Mouse (Mus musculus): ENCODE results near the gene Pax7. TPM values are rescaled to one million over a fixed set of nuclear protein-coding genes. Genes with fewer than 3 reads are reported as not detected.
A peak's percentile ranks its signal among the peaks of the same experiment; 100 is the strongest.

The Pax7 gene
- polyA plus RNA-seq, 1 experiment from 2014 or later, result not detected

- Histone ChIP-seq H3K9ac (ENCODE audit: low read depth, low read length) (no peak overlapping the region), H3K27ac (ENCODE audit: low read depth, low read length) (no peak overlapping the region), H3K27me3 (replicated peaks; ENCODE audit: control insufficient read depth, insufficient read depth, low read length) (no peaks in the 10 kb centered on the region), H3K9me3 (ENCODE audit: control insufficient read depth) (no peaks in the 10 kb centered on the region), H3K4me1 (replicated peaks; ENCODE audit: control insufficient read depth, insufficient read depth, low read length) (no peaks in the 10 kb centered on the region), H3K4me2 (replicated peaks; ENCODE audit: low read depth) (no peak overlapping the region), H3K4me3 (ENCODE audit: low read depth, low read length) (no peak overlapping the region), H3K36me3 (ENCODE audit: control insufficient read depth, insufficient read depth) (no peaks in the 10 kb centered on the region)
- no peak for ATAC-seq
- 36% methylated on average over 13 of the region's 13 CpGs for WGBS
- TF ChIP-seq CTCF (IDR thresholded peaks at IDR 0.05; ENCODE audit: low read depth), result no peak
Measured at GRCm38 (mm10) chr4:139715241-139715932, 117.9 kb downstream of the Pax7 start.

- Histone ChIP-seq H3K9ac (ENCODE audit: low read depth, low read length) (no peak overlapping the region), H3K27me3 (replicated peaks; ENCODE audit: control insufficient read depth, insufficient read depth, low read length) (no peaks in the 10 kb centered on the region), H3K4me3 (ENCODE audit: low read depth, low read length) (no peak overlapping the region), H3K4me1 (replicated peaks; ENCODE audit: control insufficient read depth, insufficient read depth, low read length) (no peaks in the 10 kb centered on the region), H3K9me3 (ENCODE audit: control insufficient read depth) (no peaks in the 10 kb centered on the region), H3K36me3 (ENCODE audit: control insufficient read depth, insufficient read depth) (no peaks in the 10 kb centered on the region), H3K4me2 (replicated peaks; ENCODE audit: low read depth) (no peak overlapping the region), H3K27ac (ENCODE audit: low read depth, low read length) (no peak overlapping the region)
- no peak for ATAC-seq
- no peak for TF ChIP-seq CTCF (IDR thresholded peaks at IDR 0.05; ENCODE audit: low read depth)
- WGBS, result 53% methylated on average over 25 of the region's 25 CpGs
Measured at GRCm38 (mm10) chr4:139710467-139711334, 122.6 kb downstream of the Pax7 start.

- no peak overlapping the region for H3K27ac ChIP-seq (ENCODE audit: low read depth, low read length)
- H3K27me3 ChIP-seq (replicated peaks; ENCODE audit: control insufficient read depth, insufficient read depth, low read length), result no peaks in the 10 kb centered on the region
- no peaks in the 10 kb centered on the region for H3K4me1 ChIP-seq (replicated peaks; ENCODE audit: control insufficient read depth, insufficient read depth, low read length)
- no peak overlapping the region for H3K4me3 ChIP-seq (ENCODE audit: low read depth, low read length)
- no peak for ATAC-seq
- 80% methylated on average over 5 of the region's 5 CpGs for WGBS
- TF ChIP-seq CTCF (IDR thresholded peaks at IDR 0.05; ENCODE audit: low read depth), result no peak
- H3K4me2 ChIP-seq (replicated peaks; ENCODE audit: low read depth), result no peak overlapping the region
- no peak overlapping the region for H3K9ac ChIP-seq (ENCODE audit: low read depth, low read length)
- H3K36me3 ChIP-seq (ENCODE audit: control insufficient read depth, insufficient read depth), result no peaks in the 10 kb centered on the region
- no peaks in the 10 kb centered on the region for H3K9me3 ChIP-seq (ENCODE audit: control insufficient read depth)
Measured at GRCm38 (mm10) chr4:139705986-139706385, 127.3 kb downstream of the Pax7 start.

GRCm38 (mm10) chr4:139703468-139703867 is 129.9 kb downstream of the Pax7 start:
- 79% methylated on average over 11 of the region's 11 CpGs for WGBS
- ATAC-seq, result no peak
- H3K9ac ChIP-seq (ENCODE audit: low read depth, low read length), result no peak overlapping the region
- H3K4me1 ChIP-seq (replicated peaks; ENCODE audit: control insufficient read depth, insufficient read depth, low read length), result no peaks in the 10 kb centered on the region
- H3K9me3 ChIP-seq (ENCODE audit: control insufficient read depth), result no peaks in the 10 kb centered on the region
- no peaks in the 10 kb centered on the region for H3K36me3 ChIP-seq (ENCODE audit: control insufficient read depth, insufficient read depth)
- H3K4me3 ChIP-seq (ENCODE audit: low read depth, low read length), result no peak overlapping the region
- TF ChIP-seq CTCF (IDR thresholded peaks at IDR 0.05; ENCODE audit: low read depth), result peak; percentile 49
- H3K27me3 ChIP-seq (replicated peaks; ENCODE audit: control insufficient read depth, insufficient read depth, low read length), result no peaks in the 10 kb centered on the region
- no peak overlapping the region for H3K27ac ChIP-seq (ENCODE audit: low read depth, low read length)
- H3K4me2 ChIP-seq (replicated peaks; ENCODE audit: low read depth), result no peak overlapping the region

GRCm38 (mm10) chr4:139702914-139703313 is 130.4 kb downstream of the Pax7 start:
- no peaks in the 10 kb centered on the region for H3K36me3 ChIP-seq (ENCODE audit: control insufficient read depth, insufficient read depth)

GRCm38 (mm10) chr4:139698602-139699001 is 134.7 kb downstream of the Pax7 start:
- H3K4me2 ChIP-seq (replicated peaks; ENCODE audit: low read depth), result no peak overlapping the region
- WGBS, result 64% methylated on average over 8 of the region's 8 CpGs
- no peak for TF ChIP-seq CTCF (IDR thresholded peaks at IDR 0.05; ENCODE audit: low read depth)
- H3K36me3 ChIP-seq (ENCODE audit: control insufficient read depth, insufficient read depth), result no peaks in the 10 kb centered on the region
- no peak overlapping the region for H3K9ac ChIP-seq (ENCODE audit: low read depth, low read length)
- H3K4me3 ChIP-seq (ENCODE audit: low read depth, low read length), result no peak overlapping the region
- no peaks in the 10 kb centered on the region for H3K4me1 ChIP-seq (replicated peaks; ENCODE audit: control insufficient read depth, insufficient read depth, low read length)
- H3K27me3 ChIP-seq (replicated peaks; ENCODE audit: control insufficient read depth, insufficient read depth, low read length), result no peaks in the 10 kb centered on the region
- H3K9me3 ChIP-seq (ENCODE audit: control insufficient read depth), result no peaks in the 10 kb centered on the region
- no peak for ATAC-seq
- H3K27ac ChIP-seq (ENCODE audit: low read depth, low read length), result no peak overlapping the region

More at GRCm38 (mm10) chr4:139702914-139703313, 130.4 kb downstream of the Pax7 start:
- H3K4me2 ChIP-seq (replicated peaks; ENCODE audit: low read depth), result no peak overlapping the region
- H3K4me1 ChIP-seq (replicated peaks; ENCODE audit: control insufficient read depth, insufficient read depth, low read length), result no peaks in the 10 kb centered on the region
- H3K27ac ChIP-seq (ENCODE audit: low read depth, low read length), result no peak overlapping the region
- no peak overlapping the region for H3K4me3 ChIP-seq (ENCODE audit: low read depth, low read length)
- no peaks in the 10 kb centered on the region for H3K9me3 ChIP-seq (ENCODE audit: control insufficient read depth)
- no peaks in the 10 kb centered on the region for H3K27me3 ChIP-seq (replicated peaks; ENCODE audit: control insufficient read depth, insufficient read depth, low read length)
- 50% methylated on average over 4 of the region's 4 CpGs for WGBS
- TF ChIP-seq CTCF (IDR thresholded peaks at IDR 0.05; ENCODE audit: low read depth), result no peak
- H3K9ac ChIP-seq (ENCODE audit: low read depth, low read length), result no peak overlapping the region
- no peak for ATAC-seq
